Mouse (Mus musculus): ENCODE measurements around the gene Llgl1.

GRCm38 (mm10) chr11:60719263-60719662 is 19.7 kb downstream of the Llgl1 start:
- no peak for TF ChIP-seq GATA1 (IDR thresholded peaks at IDR 0.05; ENCODE audit: borderline replicate concordance, low read length)
- no peak for TF ChIP-seq FLI1 (IDR thresholded peaks at IDR 0.05; ENCODE audit: low read length)

Data from megakaryocyte, embryonic 14.5 days (primary cell).